Mouse (Mus musculus) erythroblast, embryonic 14.5 days (primary cell): ENCODE results near the gene Psma5. TPM values are rescaled to one million over a fixed set of nuclear protein-coding genes. Genes with fewer than 3 reads are reported as not detected.

Source experiments
- H3K27me3 ChIP-seq: 2 replicates; pipeline ENCODE4 v1.6.1; 2012; ENCODE audit warnings: inconsistent platforms; ENCODE audit not compliant: control insufficient read depth
- H3K36me3 ChIP-seq: 2 replicates; pipeline ENCODE4 v1.6.1; 2012; ENCODE audit warnings: mild to moderate bottlenecking, inconsistent platforms; ENCODE audit not compliant: control insufficient read depth
- H3K4me1 ChIP-seq: 2 replicates; pipeline ENCODE4 v1.6.1; 2012; ENCODE audit warnings: inconsistent platforms; ENCODE audit not compliant: control insufficient read depth
- H3K4me3 ChIP-seq: replicated peaks from 2 replicates; pipeline ENCODE3; 2012; ENCODE audit warnings: moderate library complexity, mild to moderate bottlenecking, inconsistent platforms
- H3K9me3 ChIP-seq: 2 replicates; pipeline ENCODE4 v1.6.1; 2012; ENCODE audit warnings: low read length, inconsistent platforms, mixed read lengths; ENCODE audit not compliant: control insufficient read depth
- GATA1 ChIP-seq: IDR thresholded peaks from 2 replicates; pipeline ENCODE4 v1.6.1; 2012; ENCODE audit warnings: low read length, inconsistent platforms, mixed read lengths
- TAL1 ChIP-seq: IDR thresholded peaks from 3 replicates; pipeline ENCODE4 v1.6.1; 2012; ENCODE audit warnings: low read length, inconsistent platforms, mixed read lengths
- polyA plus RNA-seq: library from polyadenylated mRNA; stranded (reverse); fragments of >175 nt; gene quantifications from 2 replicates; pipeline ENCODE4 v1.2.3, GENCODE M21; 2012

Gene Psma5
- polyA plus RNA-seq, 1 experiment, result 0.71 TPM

GRCm38 (mm10) chr3:108318517-108318916, 61.8 kb downstream of the Psma5 start:
- Histone ChIP-seq H3K36me3 (no peaks in the 10 kb centered on the region), H3K4me1 (peaks cover 15% of the 10 kb centered on the region), H3K4me3 (no peak overlapping the region), H3K9me3 (no peaks in the 10 kb centered on the region), H3K27me3 (no peaks in the 10 kb centered on the region)
- no peak for TF ChIP-seq TAL1
- TF ChIP-seq GATA1, result no peak

DNA sequence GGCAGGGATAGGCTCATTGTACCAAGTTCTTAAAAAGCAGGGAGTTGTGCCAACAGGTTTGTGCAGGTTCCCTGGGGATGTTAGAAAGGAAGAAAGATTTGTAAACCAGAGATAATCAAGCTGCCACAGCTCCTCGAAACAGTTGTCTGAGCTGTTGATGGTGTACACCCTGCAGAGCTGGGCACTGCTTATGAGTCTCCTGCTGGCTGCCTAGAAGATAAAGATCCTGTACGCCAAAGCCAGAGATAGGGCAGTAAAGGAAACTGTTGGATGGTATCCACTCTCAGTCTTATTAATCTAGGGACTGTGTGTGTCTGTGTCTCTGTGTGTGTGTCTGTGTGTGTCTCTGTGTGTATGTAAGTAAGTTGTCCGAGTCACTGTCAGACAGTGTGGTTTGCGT, 64.9 kb downstream of the Psma5 start:
- H3K36me3 ChIP-seq, result no peaks in the 10 kb centered on the region
- peaks cover 18% of the 10 kb centered on the region for H3K4me1 ChIP-seq
- H3K27me3 ChIP-seq, result no peaks in the 10 kb centered on the region
- no peaks in the 10 kb centered on the region for H3K9me3 ChIP-seq
- H3K4me3 ChIP-seq, result no peak overlapping the region
- no peak for TF ChIP-seq GATA1

- Histone ChIP-seq H3K36me3 (no peaks in the 10 kb centered on the region), H3K9me3 (no peaks in the 10 kb centered on the region), H3K27me3 (no peaks in the 10 kb centered on the region), H3K4me3 (no peak overlapping the region), H3K4me1 (peaks cover 18% of the 10 kb centered on the region)
- no peak for TF ChIP-seq TAL1
- no peak for TF ChIP-seq GATA1
These were observed 65.4 kb downstream of the Psma5 start for GRCm38 (mm10) chr3:108322136-108322535.

DNA sequence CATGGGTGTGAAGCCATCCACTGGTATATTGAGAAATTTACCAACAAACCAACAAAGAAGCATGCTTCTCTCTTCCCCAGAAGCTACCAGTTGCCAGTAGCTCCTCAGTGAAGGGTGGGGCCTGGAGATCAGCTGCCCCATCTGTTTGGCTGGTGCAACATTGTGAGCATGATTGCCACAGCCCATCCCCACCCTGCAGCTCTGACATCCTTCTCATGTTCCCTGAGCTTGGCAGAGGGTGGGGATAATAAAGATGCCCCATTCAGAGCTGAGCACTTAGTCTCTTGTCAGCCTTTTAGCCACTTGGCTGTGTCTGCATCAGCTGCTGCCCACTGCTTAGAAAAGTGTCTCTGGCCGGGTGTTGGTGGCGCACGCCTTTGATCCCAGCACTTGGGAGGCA, 66.2 kb downstream of the Psma5 start:
- TF ChIP-seq TAL1 (no peak), GATA1 (no peak)
- no peak overlapping the region for H3K4me3 ChIP-seq
- H3K27me3 ChIP-seq, result no peaks in the 10 kb centered on the region
- H3K4me1 ChIP-seq, result peaks cover 18% of the 10 kb centered on the region
- no peaks in the 10 kb centered on the region for H3K36me3 ChIP-seq
- H3K9me3 ChIP-seq, result no peaks in the 10 kb centered on the region

DNA sequence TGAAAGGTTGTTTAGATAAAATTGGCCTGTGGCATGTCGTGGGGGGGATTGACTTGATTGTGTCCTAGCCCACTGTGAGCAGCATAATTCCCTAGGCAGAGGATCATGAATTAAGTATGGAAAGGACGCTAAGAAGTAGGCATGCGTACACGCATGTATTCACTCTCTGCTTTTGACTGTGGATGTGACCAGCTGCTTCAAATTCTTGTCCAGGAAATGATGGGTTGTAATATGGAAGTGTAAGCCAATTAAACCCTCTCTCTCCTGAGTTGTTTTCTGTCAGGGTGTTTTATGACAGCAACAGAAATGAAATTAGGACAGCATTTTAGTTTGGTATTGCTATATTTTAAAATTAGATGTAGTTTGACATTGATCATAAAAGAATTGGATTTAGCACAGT, 68.1 kb downstream of the Psma5 start:
- no peak for TF ChIP-seq GATA1
- TF ChIP-seq TAL1, result no peak
- H3K36me3 ChIP-seq, result no peaks in the 10 kb centered on the region

GRCm38 (mm10) chr3:108325521-108325920, 68.8 kb downstream of the Psma5 start:
- H3K9me3 ChIP-seq, result no peaks in the 10 kb centered on the region
- H3K36me3 ChIP-seq, result no peaks in the 10 kb centered on the region
- H3K4me3 ChIP-seq, result no peak overlapping the region
- no peaks in the 10 kb centered on the region for H3K27me3 ChIP-seq
- TF ChIP-seq TAL1 (no peak), GATA1 (no peak)
- peaks cover 18% of the 10 kb centered on the region for H3K4me1 ChIP-seq

More for the DNA sequence above, 68.1 kb downstream of the Psma5 start:
- Histone ChIP-seq H3K27me3 (no peaks in the 10 kb centered on the region), H3K9me3 (no peaks in the 10 kb centered on the region), H3K4me3 (no peak overlapping the region), H3K4me1 (peaks cover 18% of the 10 kb centered on the region)

DNA sequence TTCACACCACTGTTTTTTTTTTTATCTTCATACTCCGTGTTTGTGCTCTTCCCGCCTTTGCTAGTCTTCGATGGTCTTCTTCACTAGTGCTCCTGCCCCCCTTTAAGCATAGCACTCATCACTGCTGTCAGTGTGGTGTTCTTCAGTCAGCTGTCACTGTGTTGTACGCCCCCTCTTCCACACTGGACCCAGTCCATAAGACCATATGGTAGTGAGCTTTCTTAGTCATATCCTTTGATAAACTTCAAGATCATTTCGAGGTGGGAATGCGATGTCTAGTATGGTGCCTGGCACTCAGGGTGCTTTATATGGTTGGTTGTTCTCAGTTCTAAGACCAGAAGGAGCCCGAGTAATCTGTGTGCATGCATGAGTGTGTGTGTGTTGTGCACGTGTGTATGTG, 70.5 kb downstream of the Psma5 start:
- H3K4me1 ChIP-seq, result peaks cover 9% of the 10 kb centered on the region
- H3K27me3 ChIP-seq, result no peaks in the 10 kb centered on the region
- H3K36me3 ChIP-seq, result no peaks in the 10 kb centered on the region; the same call in 1 of the 2 replicates
- no peaks in the 10 kb centered on the region for H3K9me3 ChIP-seq
- no peak overlapping the region for H3K4me3 ChIP-seq
- TF ChIP-seq GATA1, result no peak
- no peak for TF ChIP-seq TAL1

DNA sequence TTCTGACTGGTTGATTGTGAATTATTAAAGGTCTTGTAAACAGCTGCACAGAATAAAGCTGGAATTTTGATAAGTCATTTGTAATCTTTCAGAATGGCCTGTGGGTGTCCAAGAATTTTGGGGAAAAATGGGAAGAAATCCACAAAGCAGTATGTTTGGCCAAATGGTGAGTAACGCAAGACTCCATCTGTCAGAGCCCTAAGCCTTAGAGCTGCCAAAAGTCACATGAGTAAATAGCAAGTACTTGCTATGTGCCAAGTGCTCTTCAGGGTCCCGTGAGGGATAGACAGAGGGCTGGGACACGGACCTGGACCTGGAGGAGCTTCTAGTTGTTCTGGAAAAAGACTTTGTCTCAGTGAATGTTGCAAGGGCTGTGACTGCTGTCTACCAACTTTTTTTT, 71.2 kb downstream of the Psma5 start:
- Histone ChIP-seq H3K27me3 (no peaks in the 10 kb centered on the region), H3K9me3 (no peaks in the 10 kb centered on the region), H3K4me1 (peaks cover 5% of the 10 kb centered on the region), H3K36me3 (no peaks in the 10 kb centered on the region; the same call in 1 of the 2 replicates), H3K4me3 (no peak overlapping the region)
- TF ChIP-seq GATA1 (no peak), TAL1 (no peak)

GRCm38 (mm10) chr3:108328441-108328841, 71.7 kb downstream of the Psma5 start:
- Histone ChIP-seq H3K4me3 (no peak overlapping the region), H3K27me3 (no peaks in the 10 kb centered on the region), H3K9me3 (no peaks in the 10 kb centered on the region), H3K36me3 (no peaks in the 10 kb centered on the region; the same call in 1 of the 2 replicates), H3K4me1 (peaks cover 3% of the 10 kb centered on the region; the same call in 1 of the 2 replicates)
- TF ChIP-seq GATA1, result no peak
- TF ChIP-seq TAL1, result no peak

Other genes with a start within 250 kb of the Psma5 start
- gene Gstm1, start 239.0 kb upstream of the Psma5 start, polyA plus RNA-seq, result 3.7 and 4.9 TPM in 2 replicates
- gene Gstm4, start 212.0 kb upstream of the Psma5 start, polyA plus RNA-seq, result 0.02 and 0.07 TPM in 2 replicates
- gene Ampd2, start 170.3 kb upstream of the Psma5 start, polyA plus RNA-seq, result 10.5 and 12.6 TPM in 2 replicates
- gene Gnat2, start 164.1 kb upstream of the Psma5 start, polyA plus RNA-seq, result 0.03 TPM in 1 of 2 replicates, not detected in the other
- gene Gnai3, start 110.8 kb upstream of the Psma5 start, polyA plus RNA-seq, result 0.19 and 0.27 TPM in 2 replicates
- gene Gpr61, start 102.0 kb upstream of the Psma5 start, polyA plus RNA-seq, result not detected in 2 replicates
- gene Amigo1, start 70.6 kb upstream of the Psma5 start, polyA plus RNA-seq, result 0.01 TPM in 1 of 2 replicates, not detected in the other
- 0.33 and 0.34 TPM in 2 replicates for gene Cyb561d1, start 55.7 kb upstream of the Psma5 start, polyA plus RNA-seq
- gene Atxn7l2, start 46.0 kb upstream of the Psma5 start, polyA plus RNA-seq, result 0.55 and 0.90 TPM in 2 replicates
- not detected in 2 replicates for gene Sypl2, start 30.3 kb upstream of the Psma5 start, polyA plus RNA-seq
- gene Sort1, start 27.2 kb downstream of the Psma5 start, polyA plus RNA-seq, result 0.01 TPM in 2 replicates
- gene Mybphl, start 108.0 kb downstream of the Psma5 start, polyA plus RNA-seq, result not detected in 2 replicates
- 8.4 and 10.1 TPM in 2 replicates for gene Psrc1, start 126.9 kb downstream of the Psma5 start, polyA plus RNA-seq
- gene Celsr2, start 158.6 kb downstream of the Psma5 start, polyA plus RNA-seq, result 0.15 and 0.33 TPM in 2 replicates
- gene Sars, start 188.3 kb downstream of the Psma5 start, polyA plus RNA-seq, result 14.4 and 14.8 TPM in 2 replicates